Mouse (Mus musculus) heart, postnatal 0 days (tissue): ENCODE measurements around the gene Ermp1.

Source experiments
- CTCF ChIP-seq: IDR thresholded peaks from 2 replicates; pipeline ENCODE4 v1.5.1; 2016; ENCODE audit warnings: antibody characterized with exemption, control low read depth, low read depth
- EP300 ChIP-seq: IDR thresholded peaks from 2 replicates; pipeline ENCODE4 v1.6.1; 2016; ENCODE audit warnings: antibody characterized with exemption, low read depth

GRCm38 (mm10) chr19:29598981-29599380, 49.2 kb downstream of the Ermp1 start:
- TF ChIP-seq CTCF (no peak), EP300 (no peak)
